Mouse (Mus musculus): ENCODE data around the gene Racgap1. TPM values are rescaled to one million over a fixed set of nuclear protein-coding genes. Genes with fewer than 3 reads are reported as not detected.

Gene Racgap1
- polyA plus RNA-seq, 1 experiment from 2014 or later: 44.9 TPM

DNA sequence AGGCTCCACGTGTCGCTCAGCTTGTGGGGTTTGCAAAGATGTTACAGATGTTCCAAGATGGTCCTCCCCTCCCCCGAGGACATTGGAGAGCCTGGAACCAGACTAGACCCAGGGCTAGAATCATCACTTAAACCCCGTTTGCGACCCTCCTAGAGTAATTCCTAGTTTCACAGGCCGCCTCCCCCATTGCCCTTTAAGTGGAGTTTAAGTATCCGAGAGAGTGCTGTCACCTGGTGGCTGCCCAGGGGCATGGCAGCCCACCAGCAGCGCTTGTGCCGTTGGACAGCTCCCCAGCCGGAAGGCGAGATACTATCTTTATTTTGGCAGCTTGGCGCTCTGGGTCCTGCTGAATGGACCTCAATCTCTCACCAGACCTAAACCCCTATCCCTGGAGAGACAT, 17.4 kb upstream of the Racgap1 start:
- Histone ChIP-seq H3K4me2 (replicated peaks) (peak overlapping the region; percentile 69), H3K4me3 (replicated peaks; ENCODE audit: low read length) (no peak overlapping the region), H3K27me3 (ENCODE audit: control insufficient read depth, insufficient read depth, low read length) (no peaks in the 10 kb centered on the region), H3K4me1 (replicated peaks; ENCODE audit: control insufficient read depth, insufficient read depth, low read length) (peaks cover 61% of the 10 kb centered on the region), H3K36me3 (replicated peaks; ENCODE audit: control insufficient read depth, insufficient read depth) (0 out of 2 replicates have a peak, but pooled peaks cover 12% of the 10 kb centered on the region), H3K9ac (0 out of 2 replicates have a peak overlapping the region, but pooled peaks have one; percentile 16), H3K9me3 (ENCODE audit: control insufficient read depth, low read length) (no peaks in the 10 kb centered on the region), H3K27ac (peak overlapping the region; percentile 92)
- DNase-seq (ENCODE audit: low spot score): peak; percentile 83
- ATAC-seq (ENCODE audit: low FRiP score): no peak
- WGBS: under 1% methylated on average over 12 of the region's 12 CpGs

DNA sequence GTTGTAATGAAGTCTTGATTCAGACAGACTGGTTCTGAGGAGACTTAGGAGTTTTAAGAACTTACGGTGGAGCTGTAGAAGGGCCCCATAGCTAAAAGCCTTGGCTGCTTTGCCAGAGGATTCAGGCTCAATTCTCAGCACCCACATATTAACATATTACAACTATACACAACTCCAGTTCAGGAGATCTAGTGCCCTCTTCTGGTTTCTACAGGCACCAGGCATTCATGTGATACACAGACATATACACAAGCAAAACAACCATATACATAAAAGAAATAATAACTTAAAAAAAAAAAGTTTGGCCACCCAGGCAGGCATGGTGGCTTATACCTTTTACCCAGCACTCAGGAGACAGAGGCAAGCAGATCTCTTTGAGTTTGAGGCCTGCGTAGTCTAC, 16.1 kb upstream of the Racgap1 start:
- WGBS: 98% methylated on average over 2 of the region's 2 CpGs
- Histone ChIP-seq H3K27ac (no peak overlapping the region), H3K4me1 (replicated peaks; ENCODE audit: control insufficient read depth, insufficient read depth, low read length) (peaks cover 52% of the 10 kb centered on the region)

DNA sequence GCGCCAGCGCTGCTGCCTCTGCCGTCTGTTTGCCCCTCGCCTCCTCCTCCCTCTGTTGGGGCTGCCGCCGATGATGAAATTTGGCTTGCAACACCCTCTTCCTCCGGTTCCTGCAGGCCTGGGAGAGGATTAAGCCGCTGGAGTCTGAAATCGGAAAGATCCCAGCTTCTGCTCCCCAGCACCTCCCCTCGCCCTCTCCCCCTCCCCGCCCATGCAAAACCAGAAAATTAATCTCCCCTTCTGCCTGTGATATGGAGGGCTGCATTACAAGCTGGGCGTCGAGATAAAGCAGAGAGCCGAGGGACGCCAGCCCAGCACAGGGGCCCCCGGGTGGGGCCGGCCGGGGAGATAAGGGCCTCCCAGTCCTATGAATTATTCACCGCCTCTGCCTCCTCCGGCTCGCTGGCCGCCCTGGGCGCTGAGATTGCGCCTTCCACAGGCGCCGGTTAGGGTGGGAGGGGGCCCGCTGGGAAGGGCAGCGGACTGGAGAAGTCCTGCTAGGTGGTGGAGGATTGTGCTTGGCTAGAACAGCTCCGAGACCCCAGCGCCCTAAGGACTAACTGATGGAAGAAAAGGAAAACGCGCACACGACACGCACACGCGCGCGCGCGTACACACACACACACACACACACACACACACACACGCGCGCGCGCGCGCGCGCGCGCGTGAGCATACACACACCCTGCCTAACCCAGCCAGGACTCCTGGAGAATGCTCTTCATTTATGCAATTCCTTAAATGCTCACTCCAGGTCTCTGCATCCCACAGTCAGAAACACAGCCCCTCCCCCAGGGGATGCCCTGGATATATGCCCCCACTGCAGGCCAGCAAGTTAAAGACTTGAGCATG, 13.4 kb upstream of the Racgap1 start:
- Histone ChIP-seq H3K27me3 (ENCODE audit: control insufficient read depth, insufficient read depth, low read length) (no peaks in the 10 kb centered on the region), H3K4me3 (replicated peaks; ENCODE audit: low read length) (peak overlapping the region; percentile 39), H3K36me3 (replicated peaks; ENCODE audit: control insufficient read depth, insufficient read depth) (no peaks in the 10 kb centered on the region), H3K9me3 (ENCODE audit: control insufficient read depth, low read length) (no peaks in the 10 kb centered on the region), H3K4me2 (replicated peaks) (peak overlapping the region; percentile 90), H3K9ac (peak overlapping the region; percentile 75), H3K4me1 (replicated peaks; ENCODE audit: control insufficient read depth, insufficient read depth, low read length) (peaks cover 38% of the 10 kb centered on the region), H3K27ac (peak overlapping the region; percentile 87)
- 1% methylated on average over 39 of the region's 52 CpGs for WGBS
- peak; percentile 67 for ATAC-seq (ENCODE audit: low FRiP score)
- peak; percentile 75 for DNase-seq (ENCODE audit: low spot score)

More for the DNA sequence above, 16.1 kb upstream of the Racgap1 start:
- DNase-seq (ENCODE audit: low spot score): no peak
- Histone ChIP-seq H3K36me3 (replicated peaks; ENCODE audit: control insufficient read depth, insufficient read depth) (0 out of 2 replicates have a peak, but pooled peaks cover 1% of the 10 kb centered on the region), H3K9ac (no peak overlapping the region), H3K27me3 (ENCODE audit: control insufficient read depth, insufficient read depth, low read length) (no peaks in the 10 kb centered on the region), H3K9me3 (ENCODE audit: control insufficient read depth, low read length) (no peaks in the 10 kb centered on the region), H3K4me3 (replicated peaks; ENCODE audit: low read length) (no peak overlapping the region), H3K4me2 (replicated peaks) (no peak overlapping the region)
- ATAC-seq (ENCODE audit: low FRiP score): no peak

DNA sequence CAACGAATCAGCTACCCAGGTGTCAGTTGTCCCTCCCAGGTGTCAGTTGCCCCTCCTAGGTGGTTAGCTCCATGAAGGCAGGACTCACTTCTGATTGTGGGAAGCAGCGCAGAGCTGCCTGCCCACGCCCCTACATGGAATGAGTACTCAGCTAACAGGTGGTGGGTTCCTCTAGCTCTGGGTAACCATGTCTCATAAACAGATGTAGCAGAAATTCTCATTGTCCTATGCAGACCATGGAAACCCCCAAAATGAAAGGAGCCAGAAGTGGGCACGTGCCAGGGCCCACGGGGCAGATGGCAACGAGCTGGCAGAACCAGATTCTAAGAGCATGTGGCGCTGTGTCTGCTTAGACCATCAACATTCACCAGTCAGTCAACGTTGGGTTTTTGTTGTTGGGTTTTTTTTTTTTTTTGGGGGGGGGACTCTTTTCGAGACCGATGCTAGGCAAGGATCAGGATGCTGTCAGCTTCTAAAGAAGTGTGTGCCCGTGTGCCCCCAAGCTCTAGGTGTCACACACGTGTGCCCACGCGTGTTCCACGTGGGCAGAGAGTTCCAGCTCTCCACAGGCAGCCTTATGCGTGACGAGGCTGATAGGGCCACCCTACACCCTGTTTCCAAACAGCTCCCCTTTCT, 12.6 kb upstream of the Racgap1 start:
- no peaks in the 10 kb centered on the region for H3K27me3 ChIP-seq (ENCODE audit: control insufficient read depth, insufficient read depth, low read length)
- H3K4me2 ChIP-seq (replicated peaks): peak overlapping the region; percentile 90
- ATAC-seq (ENCODE audit: low FRiP score): peak; percentile 24; the same call in 1 of the 2 replicates
- H3K4me3 ChIP-seq (replicated peaks; ENCODE audit: low read length): peak overlapping the region; percentile 39
- H3K27ac ChIP-seq: peak overlapping the region; percentile 87
- DNase-seq (ENCODE audit: low spot score): peak; percentile 58
- H3K36me3 ChIP-seq (replicated peaks; ENCODE audit: control insufficient read depth, insufficient read depth): no peaks in the 10 kb centered on the region
- no peaks in the 10 kb centered on the region for H3K9me3 ChIP-seq (ENCODE audit: control insufficient read depth, low read length)
- WGBS: 5% methylated on average over 17 of the region's 17 CpGs
- H3K9ac ChIP-seq: peak overlapping the region; percentile 75
- H3K4me1 ChIP-seq (replicated peaks; ENCODE audit: control insufficient read depth, insufficient read depth, low read length): peaks cover 35% of the 10 kb centered on the region

DNA sequence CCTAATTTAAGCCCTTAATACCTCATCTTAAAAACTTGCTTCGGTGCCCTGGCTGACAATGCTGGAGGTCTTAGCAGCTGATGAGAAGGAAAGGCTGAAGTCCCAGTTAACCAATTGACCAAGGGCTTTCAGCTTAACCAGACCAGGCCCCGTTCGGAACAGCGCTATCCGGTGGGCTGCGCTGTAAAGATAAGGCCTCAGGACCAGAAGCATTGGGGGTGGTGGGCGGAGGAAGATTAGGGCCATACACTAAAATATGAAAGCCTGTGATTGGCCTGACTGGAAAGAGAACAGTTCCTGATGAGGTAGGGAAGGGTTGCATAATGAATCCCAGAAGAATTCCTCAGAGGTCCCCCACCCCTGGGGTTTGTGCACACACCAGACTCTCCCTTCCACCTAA, 10.9 kb upstream of the Racgap1 start:
- Histone ChIP-seq H3K4me3 (replicated peaks; ENCODE audit: low read length) (no peak overlapping the region), H3K4me1 (replicated peaks; ENCODE audit: control insufficient read depth, insufficient read depth, low read length) (peaks cover 28% of the 10 kb centered on the region), H3K9me3 (ENCODE audit: control insufficient read depth, low read length) (no peaks in the 10 kb centered on the region), H3K27me3 (ENCODE audit: control insufficient read depth, insufficient read depth, low read length) (no peaks in the 10 kb centered on the region), H3K36me3 (replicated peaks; ENCODE audit: control insufficient read depth, insufficient read depth) (no peaks in the 10 kb centered on the region), H3K9ac (no peak overlapping the region), H3K27ac (0 out of 2 replicates have a peak overlapping the region, but pooled peaks have one; percentile 33), H3K4me2 (replicated peaks) (no peak overlapping the region)
- ATAC-seq (ENCODE audit: low FRiP score) (no peak), DNase-seq (ENCODE audit: low spot score) (no peak)
- WGBS: 64% methylated on average over 7 of the region's 7 CpGs

DNA sequence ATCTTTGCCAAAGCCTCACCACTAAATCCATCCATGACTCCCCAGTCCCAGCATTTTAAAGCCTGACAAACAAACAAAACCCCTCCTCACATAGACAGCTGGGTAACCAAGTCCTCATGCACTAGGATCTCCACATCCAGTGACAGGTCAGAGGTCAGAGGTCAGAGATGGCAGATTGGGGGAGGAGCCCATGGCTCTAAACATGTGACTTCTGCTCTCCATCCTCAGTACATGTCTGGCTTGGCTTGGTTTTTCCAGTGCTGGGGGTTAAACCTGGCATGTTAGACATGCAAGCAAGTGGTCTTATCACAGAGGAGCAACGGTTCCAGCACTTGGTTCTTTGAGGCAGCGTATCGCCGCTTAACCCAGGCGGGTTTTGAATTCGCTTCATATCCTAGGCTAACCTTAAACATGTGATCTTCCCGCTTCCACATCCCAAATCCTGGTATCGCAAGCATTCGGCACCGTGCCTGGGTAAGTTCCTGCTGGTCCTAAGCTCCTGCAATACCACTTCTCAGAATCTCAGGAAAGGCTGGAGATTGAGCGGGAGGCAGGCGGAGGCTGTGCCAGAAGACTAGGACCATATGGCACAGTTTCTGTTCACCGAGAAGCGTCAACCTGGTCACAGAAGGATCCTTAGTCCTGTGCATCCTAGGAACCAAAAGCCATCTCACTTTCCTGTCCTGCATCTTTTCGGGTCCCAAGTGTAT, 9.8 kb upstream of the Racgap1 start:
- Histone ChIP-seq H3K36me3 (replicated peaks; ENCODE audit: control insufficient read depth, insufficient read depth) (no peaks in the 10 kb centered on the region), H3K4me1 (replicated peaks; ENCODE audit: control insufficient read depth, insufficient read depth, low read length) (peaks cover 26% of the 10 kb centered on the region), H3K9ac (no peak overlapping the region), H3K4me3 (replicated peaks; ENCODE audit: low read length) (no peak overlapping the region), H3K27me3 (ENCODE audit: control insufficient read depth, insufficient read depth, low read length) (no peaks in the 10 kb centered on the region), H3K4me2 (replicated peaks) (no peak overlapping the region), H3K9me3 (ENCODE audit: control insufficient read depth, low read length) (no peaks in the 10 kb centered on the region), H3K27ac (no peak overlapping the region)
- DNase-seq (ENCODE audit: low spot score) (no peak), ATAC-seq (ENCODE audit: low FRiP score) (no peak)
- 94% methylated on average over 15 of the region's 15 CpGs for WGBS

DNA sequence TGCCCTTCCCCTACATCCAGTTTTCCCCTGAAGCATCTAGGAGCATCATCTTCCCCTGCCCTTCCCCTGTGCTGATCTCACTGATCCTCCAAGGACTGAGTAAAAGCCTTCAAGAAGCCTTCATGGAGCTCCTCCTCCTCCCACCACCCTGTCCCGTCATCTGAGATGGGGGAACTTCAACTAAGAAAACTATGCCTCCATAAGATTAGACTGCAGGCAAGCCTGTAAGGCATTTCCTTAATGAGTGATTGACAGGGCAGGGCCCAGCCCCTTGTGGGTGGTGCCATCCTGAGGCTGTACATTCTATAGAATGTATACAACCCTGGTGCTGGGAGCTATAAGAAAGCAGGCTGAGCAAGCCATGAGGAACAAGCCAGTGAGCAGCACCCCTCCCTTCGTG, 7.0 kb upstream of the Racgap1 start:
- no peak for ATAC-seq (ENCODE audit: low FRiP score)
- Histone ChIP-seq H3K4me1 (replicated peaks; ENCODE audit: control insufficient read depth, insufficient read depth, low read length) (peaks cover 20% of the 10 kb centered on the region), H3K4me2 (replicated peaks) (no peak overlapping the region), H3K27me3 (ENCODE audit: control insufficient read depth, insufficient read depth, low read length) (no peaks in the 10 kb centered on the region; the same call in 1 of the 2 replicates), H3K36me3 (replicated peaks; ENCODE audit: control insufficient read depth, insufficient read depth) (no peaks in the 10 kb centered on the region), H3K27ac (no peak overlapping the region), H3K9me3 (ENCODE audit: control insufficient read depth, low read length) (no peaks in the 10 kb centered on the region), H3K4me3 (replicated peaks; ENCODE audit: low read length) (no peak overlapping the region), H3K9ac (no peak overlapping the region)
- DNase-seq (ENCODE audit: low spot score): no peak
- WGBS: 65% methylated on average over 2 of the region's 2 CpGs

DNA sequence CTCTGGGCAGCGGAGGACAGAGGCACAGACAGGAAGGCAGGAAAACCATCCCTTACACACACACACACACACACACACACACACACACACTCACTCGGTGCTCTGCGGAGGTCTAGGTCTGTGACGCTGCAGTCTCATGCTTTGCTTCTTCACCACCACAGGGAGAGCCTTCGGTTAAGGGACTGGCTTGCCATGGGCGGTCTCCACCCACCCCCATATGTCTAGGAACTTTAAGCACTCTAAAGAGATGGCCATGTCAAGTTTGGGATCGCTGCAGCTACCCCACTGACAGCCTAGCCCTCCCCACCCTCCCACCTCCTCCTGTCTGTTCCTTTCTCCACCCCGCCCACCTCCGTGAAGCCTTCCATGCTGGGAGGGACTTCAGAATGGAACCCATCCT, 4.5 kb upstream of the Racgap1 start:
- Histone ChIP-seq H3K4me3 (replicated peaks; ENCODE audit: low read length) (no peak overlapping the region), H3K36me3 (replicated peaks; ENCODE audit: control insufficient read depth, insufficient read depth) (no peaks in the 10 kb centered on the region), H3K4me1 (replicated peaks; ENCODE audit: control insufficient read depth, insufficient read depth, low read length) (peaks cover 17% of the 10 kb centered on the region), H3K27me3 (ENCODE audit: control insufficient read depth, insufficient read depth, low read length) (no peaks in the 10 kb centered on the region; the same call in 1 of the 2 replicates), H3K9ac (peak overlapping the region; percentile 16; the same call in 1 of the 2 replicates), H3K4me2 (replicated peaks) (no peak overlapping the region), H3K27ac (peak overlapping the region; percentile 38; the same call in 1 of the 2 replicates), H3K9me3 (ENCODE audit: control insufficient read depth, low read length) (no peaks in the 10 kb centered on the region)
- no peak for DNase-seq (ENCODE audit: low spot score)
- no peak for ATAC-seq (ENCODE audit: low FRiP score)
- WGBS: 40% methylated on average over 9 of the region's 9 CpGs

DNA sequence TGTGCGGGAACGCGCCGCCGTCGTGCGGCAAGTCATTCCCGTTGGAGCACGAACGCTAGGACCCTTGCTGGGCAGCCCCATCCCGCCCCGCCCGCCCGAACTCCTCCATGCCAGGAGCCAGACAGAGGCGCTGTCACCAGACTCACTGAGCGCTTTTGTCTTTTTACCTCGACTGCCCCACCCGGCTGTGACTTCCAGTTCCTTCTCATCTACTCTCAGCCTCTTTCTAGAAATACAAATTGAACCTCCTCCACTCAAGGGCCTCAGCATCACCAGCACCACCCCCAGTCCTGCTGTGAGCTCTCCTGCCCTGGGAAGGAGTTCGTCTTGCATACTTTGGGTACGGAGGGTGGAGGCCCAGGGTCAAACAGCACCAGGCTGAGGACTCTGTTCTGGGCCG, 2.4 kb upstream of the Racgap1 start:
- no peak for ATAC-seq (ENCODE audit: low FRiP score)
- peaks cover 28% of the 10 kb centered on the region for H3K4me1 ChIP-seq (replicated peaks; ENCODE audit: control insufficient read depth, insufficient read depth, low read length)

More for the DNA sequence above, 2.4 kb upstream of the Racgap1 start:
- H3K9me3 ChIP-seq (ENCODE audit: control insufficient read depth, low read length): no peaks in the 10 kb centered on the region
- DNase-seq (ENCODE audit: low spot score): no peak
- H3K36me3 ChIP-seq (replicated peaks; ENCODE audit: control insufficient read depth, insufficient read depth): no peaks in the 10 kb centered on the region
- no peak overlapping the region for H3K27ac ChIP-seq
- H3K4me2 ChIP-seq (replicated peaks): peak overlapping the region; percentile 47
- 2% methylated on average over 21 of the region's 21 CpGs for WGBS
- 0 out of 2 replicates have a peak overlapping the region, but pooled peaks have one; percentile 1 for H3K9ac ChIP-seq
- H3K4me3 ChIP-seq (replicated peaks; ENCODE audit: low read length): peak overlapping the region; percentile 7; the same call in 1 of the 2 replicates
- H3K27me3 ChIP-seq (ENCODE audit: control insufficient read depth, insufficient read depth, low read length): no peaks in the 10 kb centered on the region; the same call in 1 of the 2 replicates
